In the genomic region with DNA sequence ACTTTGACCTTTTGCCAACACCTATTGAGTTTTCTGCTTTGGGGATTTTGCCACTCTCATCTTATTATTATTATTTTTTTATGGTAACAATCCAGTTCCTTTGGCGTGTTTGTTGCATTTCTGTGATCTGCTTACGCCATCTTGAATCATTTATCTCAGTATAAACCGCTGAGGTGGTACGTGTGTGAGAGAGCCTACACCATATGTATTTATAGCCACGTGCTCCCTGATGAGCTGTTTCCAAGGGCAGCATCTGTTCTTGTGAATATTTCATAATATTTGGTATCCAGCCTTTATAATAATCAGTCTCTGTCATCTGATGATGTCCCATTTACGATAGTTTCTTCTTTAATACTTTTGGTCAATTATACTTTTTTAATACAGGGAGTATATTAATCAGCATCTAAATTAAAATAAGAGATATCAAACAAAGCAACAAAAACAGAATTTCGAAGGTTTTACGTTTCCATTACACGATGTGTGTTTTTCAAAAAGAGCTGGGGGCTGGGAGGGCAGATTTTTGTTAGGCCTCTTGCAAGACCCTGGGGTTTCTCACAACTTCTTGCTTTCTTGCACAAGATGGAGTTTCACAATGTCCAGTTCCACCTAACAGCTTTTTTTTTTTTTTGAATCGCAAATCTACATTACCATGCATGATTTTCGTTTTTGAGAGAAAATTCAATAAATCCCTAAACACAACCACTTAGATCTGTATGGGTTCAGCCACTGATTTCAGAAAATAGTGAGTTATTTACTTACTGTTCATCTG, we compare ENCODE assay signal across 18 mouse cellular contexts. TPM values are rescaled to one million over a fixed set of nuclear protein-coding genes. Genes with fewer than 3 reads are reported as not detected.
DNase-seq lines count a peak whose midpoint lies in the region; ATAC-seq and TF ChIP-seq lines count a peak whose summit lies in the region.
"Had no signal": no experiment of that assay in that cellular context is flagged by ENCODE, and none has a peak within 500 bp of the region (broad histone marks: within the 10 kb centered on the region; RNA-seq: fewer than 3 reads in every experiment).

No protein-coding gene starts in this region.

- no peaks in the 10 kb centered on the region for H3K36me3 ChIP-seq in embryonic facial prominence, embryonic 12.5 days
- no peaks in the 10 kb centered on the region for H3K36me3 ChIP-seq in embryonic facial prominence, embryonic 10.5 days (replicated peaks)
- H3K36me3 ChIP-seq in liver, postnatal 0 days (replicated peaks; ENCODE audit: insufficient read depth, low read length) = no peaks in the 10 kb centered on the region
- H3K36me3 ChIP-seq in liver, embryonic 11.5 days (ENCODE audit: control insufficient read depth, insufficient read depth, low read length) = no peaks in the 10 kb centered on the region
- H3K36me3 ChIP-seq in limb, embryonic 15.5 days = no peaks in the 10 kb centered on the region
- H3K36me3 ChIP-seq: liver, embryonic 15.5 days had no signal

- no peak overlapping the region for H3K4me2 ChIP-seq in embryonic facial prominence, embryonic 12.5 days (replicated peaks)
- H3K4me2 ChIP-seq in liver, postnatal 0 days (ENCODE audit: low read depth, low read length) = no peak overlapping the region
- H3K4me2 ChIP-seq in liver, embryonic 11.5 days = no peak overlapping the region
- H3K4me2 ChIP-seq in limb, embryonic 15.5 days = no peak overlapping the region
- H3K4me2 ChIP-seq: hindbrain, embryonic 14.5 days; liver, embryonic 15.5 days had no signal

- H3K4me3 ChIP-seq in embryonic facial prominence, embryonic 12.5 days = no peak overlapping the region
- H3K4me3 ChIP-seq in embryonic facial prominence, embryonic 10.5 days = no peak overlapping the region
- H3K4me3 ChIP-seq in liver, postnatal 0 days (ENCODE audit: low read depth, low read length) = no peak overlapping the region
- H3K4me3 ChIP-seq in liver, embryonic 11.5 days (ENCODE audit: low read depth, low read length) = no peak overlapping the region
- H3K4me3 ChIP-seq in limb, embryonic 15.5 days = no peak overlapping the region
- H3K4me3 ChIP-seq: liver, embryonic 15.5 days had no signal

- H3K27ac ChIP-seq in embryonic facial prominence, embryonic 12.5 days = peak overlapping the region; percentile 67
- no peak overlapping the region for H3K27ac ChIP-seq in embryonic facial prominence, embryonic 10.5 days (replicated peaks)
- peak overlapping the region; percentile 11 for H3K27ac ChIP-seq in liver, postnatal 0 days (ENCODE audit: low read depth)
- no peak overlapping the region for H3K27ac ChIP-seq in liver, embryonic 11.5 days (ENCODE audit: low read depth, low read length)
- H3K27ac ChIP-seq in limb, embryonic 15.5 days = peak overlapping the region; percentile 55
- H3K27ac ChIP-seq: hindbrain, embryonic 14.5 days; kidney, postnatal 0 days; liver, embryonic 15.5 days had no signal

- no peak for TF ChIP-seq CTCF in liver, postnatal 0 days (IDR thresholded peaks at IDR 0.05; ENCODE audit: low read depth)
- no peak for TF ChIP-seq CTCF in brain, embryonic 14.5 days (IDR thresholded peaks at IDR 0.05; ENCODE audit: borderline replicate concordance, extremely low read depth, insufficient read depth, insufficient read length)

- H3K4me1 ChIP-seq in embryonic facial prominence, embryonic 12.5 days = peaks cover 21% of the 10 kb centered on the region
- peaks cover 17% of the 10 kb centered on the region for H3K4me1 ChIP-seq in embryonic facial prominence, embryonic 10.5 days
- H3K4me1 ChIP-seq in liver, postnatal 0 days (ENCODE audit: insufficient read depth) = 0 out of 2 replicates have a peak, but pooled peaks cover 3% of the 10 kb centered on the region
- no peaks in the 10 kb centered on the region for H3K4me1 ChIP-seq in liver, embryonic 11.5 days (replicated peaks; ENCODE audit: control insufficient read depth, insufficient read depth, low read length)
- peaks cover 23% of the 10 kb centered on the region for H3K4me1 ChIP-seq in limb, embryonic 15.5 days
- H3K4me1 ChIP-seq: liver, embryonic 15.5 days had no signal

- ATAC-seq in embryonic facial prominence, embryonic 12.5 days (ENCODE audit: insufficient number of reproducible peaks, insufficient read depth, low FRiP score, low TSS enrichment) = no peak
- ATAC-seq in liver, postnatal 0 days = no peak
- no peak for ATAC-seq in liver, embryonic 11.5 days (replicated peaks; ENCODE audit: low FRiP score)
- no peak for ATAC-seq in limb, embryonic 15.5 days (ENCODE audit: insufficient number of reproducible peaks, low FRiP score, low TSS enrichment, low read depth)
- ATAC-seq in erythroblast, adult 5-6 weeks (replicated peaks; ENCODE audit: low FRiP score, poor library complexity, severe bottlenecking) = no peak
- ATAC-seq: activated CD4-positive, CD25-positive, alpha-beta regulatory T cell, adult 4 months; intestine, embryonic 16.5 days had no signal

- TF ChIP-seq POLR2A in brain, embryonic 14.5 days (IDR thresholded peaks at IDR 0.05; ENCODE audit: borderline replicate concordance, extremely low read depth, insufficient read depth, insufficient read length, poor library complexity, severe bottlenecking) = no peak

- H3K27me3 ChIP-seq in embryonic facial prominence, embryonic 12.5 days = no peaks in the 10 kb centered on the region
- H3K27me3 ChIP-seq in embryonic facial prominence, embryonic 10.5 days (replicated peaks; ENCODE audit: low read depth, poor library complexity, severe bottlenecking) = no peaks in the 10 kb centered on the region
- no peaks in the 10 kb centered on the region for H3K27me3 ChIP-seq in liver, postnatal 0 days (ENCODE audit: insufficient read depth, low read length)
- H3K27me3 ChIP-seq in liver, embryonic 11.5 days (replicated peaks; ENCODE audit: control insufficient read depth, insufficient read depth, low read length) = no peaks in the 10 kb centered on the region
- H3K27me3 ChIP-seq in limb, embryonic 15.5 days = no peaks in the 10 kb centered on the region
- H3K27me3 ChIP-seq: liver, embryonic 15.5 days had no signal

- H3K9ac ChIP-seq in embryonic facial prominence, embryonic 12.5 days = no peak overlapping the region
- H3K9ac ChIP-seq in liver, postnatal 0 days (replicated peaks) = no peak overlapping the region
- H3K9ac ChIP-seq in liver, embryonic 11.5 days (ENCODE audit: low read depth, low read length) = no peak overlapping the region
- H3K9ac ChIP-seq in limb, embryonic 15.5 days = no peak overlapping the region
- H3K9ac ChIP-seq: hindbrain, embryonic 14.5 days; liver, embryonic 15.5 days had no signal

- H3K9me3 ChIP-seq in embryonic facial prominence, embryonic 12.5 days = no peaks in the 10 kb centered on the region
- no peaks in the 10 kb centered on the region for H3K9me3 ChIP-seq in embryonic facial prominence, embryonic 10.5 days
- no peaks in the 10 kb centered on the region for H3K9me3 ChIP-seq in liver, postnatal 0 days (ENCODE audit: low read length)
- no peaks in the 10 kb centered on the region for H3K9me3 ChIP-seq in liver, embryonic 11.5 days (ENCODE audit: control insufficient read depth, low read length)
- no peaks in the 10 kb centered on the region for H3K9me3 ChIP-seq in limb, embryonic 15.5 days
- H3K9me3 ChIP-seq: liver, embryonic 15.5 days had no signal

- TF ChIP-seq EP300 in liver, postnatal 0 days (IDR thresholded peaks at IDR 0.05; ENCODE audit: low read depth) = no peak

- 73% methylated on average over 11 of the region's 11 CpGs for WGBS in embryonic facial prominence, embryonic 12.5 days
- 87% methylated on average over 11 of the region's 11 CpGs for WGBS in embryonic facial prominence, embryonic 10.5 days
- 69% methylated on average over 11 of the region's 11 CpGs for WGBS in liver, postnatal 0 days (ENCODE audit: insufficient replicate concordance)
- WGBS in liver, embryonic 11.5 days = 82% methylated on average over 11 of the region's 11 CpGs
- 54% methylated on average over 11 of the region's 11 CpGs for WGBS in limb, embryonic 15.5 days

- DNase-seq in embryonic facial prominence, embryonic 10.5 days (ENCODE audit: low spot score) = no peak
- no peak for DNase-seq in liver, postnatal 0 days
- no peak for DNase-seq in liver, embryonic 11.5 days (ENCODE audit: low spot score)
- peak; percentile 48 for DNase-seq in brain, embryonic 14.5 days (ENCODE audit: low read depth)
- no peak for DNase-seq in kidney, postnatal 14 days
- DNase-seq: cerebellum, adult 11 months; gastrocnemius, postnatal 36 days; layer of hippocampus, adult 9-11 months; right cerebral cortex, postnatal 4 days; thymus, adult 2 months had no signal

RNA-seq across cellular contexts. Expression of a gene that starts 28.0 kb away (rescaled TPM):
- 366 and 400 TPM in 2 replicates for polyA plus RNA-seq in embryonic facial prominence, embryonic 12.5 days (2016; fragmentation: Nextera tagmentation; extraction: Ambion mirVana)
- polyA plus RNA-seq in embryonic facial prominence, embryonic 10.5 days (2016; fragmentation: Nextera tagmentation; extraction: Ambion mirVana) = 260 and 265 TPM in 2 replicates
- polyA plus RNA-seq in liver, postnatal 0 days (2015; fragmentation: Nextera tagmentation; extraction: Ambion mirVana) = 64.1 and 69.0 TPM in 2 replicates
- 207 and 219 TPM in 2 replicates for polyA plus RNA-seq in liver, embryonic 11.5 days (2014; fragmentation: Nextera tagmentation; extraction: Ambion mirVana)
- polyA plus RNA-seq in brain, embryonic 14.5 days (2012; rRNA removed) = 177 and 225 TPM in 2 replicates
- polyA plus RNA-seq in limb, embryonic 15.5 days (2015; fragmentation: Nextera tagmentation; extraction: Ambion mirVana) = 162 and 201 TPM in 2 replicates
- total RNA-seq in erythroblast, adult 5-6 weeks (2015; ENCODE audit: low replicate concordance) = 114 and 144 TPM in 2 replicates
- 181 and 340 TPM in 2 replicates for total RNA-seq in erythroblast, adult 5-6 weeks (2017; ENCODE audit: low replicate concordance)

Comparison
In these comparisons a context has a peak if more than half of its experiments do, and no peak if none do; other contexts are left out.
1. H3K27ac ChIP-seq: peak in embryonic facial prominence, embryonic 12.5 days (single experiment), liver, postnatal 0 days (single experiment) and limb, embryonic 15.5 days (single experiment); none in embryonic facial prominence, embryonic 10.5 days (single experiment) and liver, embryonic 11.5 days (single experiment).